Mouse (Mus musculus): Measurements from ENCODE around the gene Cd33.
A peak's percentile ranks its signal among the peaks of the same experiment; 100 is the strongest.

The Cd33 gene

GRCm38 (mm10) chr7:43512519-43512918 lies 31.7 kb downstream of the Cd33 start:
- no peak for DNase-seq

- DNase-seq, result no peak
Measured at GRCm38 (mm10) chr7:43511707-43512478, 32.3 kb downstream of the Cd33 start.

- DNase-seq, result peak; percentile 45 to 78
Measured at GRCm38 (mm10) chr7:43495343-43496021, 48.7 kb downstream of the Cd33 start.

- DNase-seq, result no peak
Measured at GRCm38 (mm10) chr7:43490861-43491260, 53.4 kb downstream of the Cd33 start.

GRCm38 (mm10) chr7:43490182-43490584 lies 54.0 kb downstream of the Cd33 start:
- peak in 1 of 2 experiments; percentile 36 for DNase-seq

- no peak for DNase-seq
Measured at GRCm38 (mm10) chr7:43489631-43490125, 54.5 kb downstream of the Cd33 start, which contains the start of gene Iglon5. Gene Iglon5 (minus strand): TSS chr7:43490075.

- DNase-seq, result no peak
Measured at GRCm38 (mm10) chr7:43488646-43489045, 55.6 kb downstream of the Cd33 start.

- peak in 1 of 2 experiments; percentile 38 for DNase-seq
Measured at GRCm38 (mm10) chr7:43483236-43483635, 61.0 kb downstream of the Cd33 start.

GRCm38 (mm10) chr7:43482090-43482716 lies 62.0 kb downstream of the Cd33 start:
- DNase-seq, result peak in 1 of 2 experiments; percentile 45

GRCm38 (mm10) chr7:43481191-43481590 lies 63.0 kb downstream of the Cd33 start:
- DNase-seq, result no peak

- no peak for DNase-seq
Measured at GRCm38 (mm10) chr7:43476376-43476775, 67.9 kb downstream of the Cd33 start.

GRCm38 (mm10) chr7:43475706-43476105 lies 68.5 kb downstream of the Cd33 start:
- DNase-seq, result peak in 1 of 2 experiments; percentile 50

Data from kidney, postnatal 36 days (tissue).